Mouse (Mus musculus): ENCODE measurements around the gene Elp4. TPM values are rescaled to one million over a fixed set of nuclear protein-coding genes. Genes with fewer than 3 reads are reported as not detected.
A peak's percentile ranks its signal among the peaks of the same experiment; 100 is the strongest.

The Elp4 gene
- total RNA-seq, 1 experiment from 2014 or later, result 21.5 TPM

DNA sequence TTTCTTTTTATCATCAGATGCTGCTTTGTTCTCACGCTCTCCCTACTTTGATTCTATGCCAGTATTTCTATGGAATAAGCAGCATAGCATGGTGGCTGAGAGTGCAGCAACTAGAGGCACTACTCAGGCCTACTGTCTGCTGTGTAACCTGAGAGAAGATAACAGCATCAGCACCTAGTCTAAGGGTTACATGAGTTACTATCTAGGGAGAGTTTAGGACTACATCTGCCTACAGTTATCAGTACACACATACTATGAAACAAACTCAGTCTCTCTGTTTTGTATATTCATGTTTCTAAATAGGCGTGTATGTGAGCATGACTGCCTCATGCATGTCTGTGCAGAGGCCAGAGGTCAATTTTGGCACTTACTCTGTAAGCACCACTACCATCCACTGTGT, 97.8 kb downstream of the Elp4 start:
- ATAC-seq (replicated peaks; ENCODE audit: low read depth, poor library complexity, severe bottlenecking), result no peak

DNA sequence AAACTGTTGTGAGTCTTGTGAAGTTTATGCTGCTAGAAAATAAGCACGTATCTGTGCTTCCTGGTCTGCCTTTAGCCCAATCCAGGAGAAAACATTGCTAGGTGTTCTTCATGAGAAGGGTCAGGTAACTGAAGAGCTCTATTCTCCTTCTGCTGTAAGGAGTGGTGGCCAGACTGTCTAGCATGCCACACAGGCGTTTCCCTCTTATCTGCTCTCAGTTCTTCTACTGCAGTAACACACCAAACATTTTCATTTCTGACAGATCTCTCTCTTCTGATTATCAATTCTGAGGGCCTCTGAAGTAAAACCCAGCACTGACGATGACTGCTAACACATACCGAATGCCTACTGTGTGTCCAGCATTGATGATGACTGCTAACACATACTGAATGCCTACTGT, 98.3 kb downstream of the Elp4 start:
- ATAC-seq (replicated peaks; ENCODE audit: low read depth, poor library complexity, severe bottlenecking), result no peak

DNA sequence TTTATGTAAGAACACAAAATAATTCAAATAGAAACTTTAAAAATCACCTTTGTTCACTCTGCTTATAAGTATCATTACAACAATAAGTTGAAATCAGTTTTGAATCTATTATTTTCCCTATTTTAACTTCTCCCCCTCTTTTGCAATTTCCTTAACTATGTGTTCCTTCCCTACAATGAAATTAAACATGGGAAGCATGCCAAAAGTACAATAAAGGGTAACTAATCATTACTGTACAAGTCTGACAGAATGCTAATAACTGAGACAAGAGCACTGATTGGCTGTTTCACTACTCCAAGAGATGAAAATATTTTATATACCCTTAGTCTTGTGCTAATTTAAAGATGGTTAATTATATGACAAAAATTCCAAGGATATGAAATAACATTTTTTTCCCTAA, 99.2 kb downstream of the Elp4 start:
- ATAC-seq (replicated peaks; ENCODE audit: low read depth, poor library complexity, severe bottlenecking), result no peak

DNA sequence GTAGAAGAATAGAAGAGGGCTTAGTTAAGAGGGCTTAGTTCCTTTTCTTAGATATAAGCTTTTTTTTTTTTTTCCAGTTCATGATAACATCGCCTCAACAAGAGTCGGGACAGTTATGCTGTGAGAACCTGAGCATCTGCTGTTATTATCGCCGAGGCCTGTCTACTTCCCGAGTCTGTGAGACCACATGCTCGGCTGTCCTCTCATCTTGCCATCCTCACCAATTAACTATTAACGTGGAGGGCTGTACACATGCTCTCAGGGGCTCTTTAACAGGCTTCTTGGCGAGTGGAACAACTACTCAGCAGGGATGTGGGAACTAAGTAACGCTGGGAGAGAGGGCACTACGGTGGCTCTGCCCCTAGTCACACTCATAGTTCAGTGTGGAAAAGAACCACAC, 99.9 kb downstream of the Elp4 start:
- ATAC-seq (replicated peaks; ENCODE audit: low read depth, poor library complexity, severe bottlenecking), result no peak

DNA sequence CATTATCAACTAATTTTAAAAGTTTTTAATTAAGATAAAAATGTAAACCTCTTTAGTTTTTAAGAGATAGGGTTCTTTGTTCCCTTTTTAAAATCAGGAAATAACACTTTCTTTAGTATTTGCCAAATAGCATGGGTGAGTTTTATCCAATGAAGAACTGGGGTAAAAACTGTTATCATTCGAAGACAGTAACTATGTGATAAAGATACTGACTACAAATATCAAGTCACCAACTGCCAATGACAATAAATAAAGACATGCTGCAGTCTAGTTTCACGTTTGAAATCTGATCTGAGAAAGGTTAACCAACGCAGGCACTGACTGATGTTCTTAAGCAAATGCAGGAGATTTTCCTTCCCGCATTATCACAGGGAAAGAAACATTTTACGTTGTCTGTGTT, 100.9 kb downstream of the Elp4 start:
- ATAC-seq (replicated peaks; ENCODE audit: low read depth, poor library complexity, severe bottlenecking), result no peak

DNA sequence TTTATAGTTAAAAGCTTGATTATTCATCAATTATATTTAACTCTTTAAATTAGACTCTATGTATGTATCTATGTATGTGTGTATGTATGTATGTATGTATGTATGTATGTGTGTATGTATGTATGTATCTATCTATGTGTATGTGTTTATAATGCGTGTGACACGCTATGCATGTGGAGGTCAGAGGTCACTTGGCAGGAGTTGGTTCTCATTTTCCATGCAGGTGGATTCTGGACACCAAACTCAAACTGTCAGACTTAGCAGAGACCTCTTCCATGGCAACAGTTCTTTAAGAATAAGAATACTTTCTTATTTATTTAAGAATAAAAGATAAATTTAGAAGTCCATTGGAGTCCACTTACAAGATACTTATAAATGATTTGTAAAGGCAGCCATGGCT, 101.5 kb downstream of the Elp4 start:
- no peak for ATAC-seq (replicated peaks; ENCODE audit: low read depth, poor library complexity, severe bottlenecking)

DNA sequence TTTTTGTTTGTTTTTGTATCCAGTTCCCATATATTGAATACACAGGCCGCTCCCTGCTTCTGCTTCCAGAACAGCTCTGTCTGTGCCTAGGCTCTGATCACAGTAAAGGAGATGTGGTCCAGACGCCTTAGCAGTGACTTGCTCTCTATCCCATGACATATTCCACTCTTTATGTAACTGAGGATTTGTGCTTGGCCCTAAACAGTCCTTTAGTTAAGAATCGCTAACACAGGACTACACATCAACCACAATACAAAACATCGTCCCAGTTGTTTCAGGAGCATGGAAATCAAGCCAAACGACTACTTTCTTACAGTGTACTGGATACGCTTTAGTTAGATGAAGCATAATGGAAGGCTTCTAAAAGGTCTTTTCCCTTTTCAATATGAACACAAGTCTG, 102.8 kb downstream of the Elp4 start:
- no peak for ATAC-seq (replicated peaks; ENCODE audit: low read depth, poor library complexity, severe bottlenecking)

DNA sequence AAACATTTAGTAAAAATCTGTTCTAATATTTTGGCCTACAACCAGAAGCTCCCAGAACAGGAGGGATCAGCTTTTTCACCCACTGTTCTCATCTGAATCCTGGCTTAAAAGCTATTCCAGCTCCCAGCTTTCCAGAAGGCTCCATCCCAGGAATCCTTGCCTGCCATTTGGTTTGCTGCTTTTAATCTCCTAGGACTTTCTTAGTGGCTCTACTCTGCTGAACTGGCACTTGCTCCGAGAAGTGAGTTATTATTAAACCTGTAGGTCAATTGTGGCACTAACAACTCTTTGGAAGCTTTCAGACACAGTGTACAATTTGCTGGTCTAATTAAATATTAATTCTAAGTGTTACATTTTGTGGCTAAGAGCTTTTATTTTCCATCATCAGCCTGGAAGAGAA, 103.7 kb downstream of the Elp4 start:
- no peak for ATAC-seq (replicated peaks; ENCODE audit: low read depth, poor library complexity, severe bottlenecking)

DNA sequence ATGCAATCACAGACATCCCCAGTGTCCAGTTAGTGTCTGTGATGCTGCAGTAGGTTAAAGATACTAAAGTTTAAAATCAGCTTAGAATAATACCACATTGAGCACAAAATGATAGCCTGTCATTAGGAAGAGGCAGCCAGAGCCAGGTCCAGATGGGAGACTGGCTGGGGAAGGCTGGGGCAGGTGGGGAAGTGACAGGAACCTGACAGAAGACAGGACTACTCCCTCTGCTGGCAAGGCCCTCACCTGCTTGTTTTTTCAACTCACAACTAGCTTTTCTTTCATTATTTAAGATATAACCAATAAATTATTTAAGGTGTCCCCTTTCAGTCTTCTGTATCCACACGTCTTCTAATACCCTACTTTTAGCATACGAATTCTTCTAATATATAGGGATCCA, 104.5 kb downstream of the Elp4 start:
- ATAC-seq (replicated peaks; ENCODE audit: low read depth, poor library complexity, severe bottlenecking), result 0 out of 2 replicates have a peak, but pooled peaks have one; percentile 47

DNA sequence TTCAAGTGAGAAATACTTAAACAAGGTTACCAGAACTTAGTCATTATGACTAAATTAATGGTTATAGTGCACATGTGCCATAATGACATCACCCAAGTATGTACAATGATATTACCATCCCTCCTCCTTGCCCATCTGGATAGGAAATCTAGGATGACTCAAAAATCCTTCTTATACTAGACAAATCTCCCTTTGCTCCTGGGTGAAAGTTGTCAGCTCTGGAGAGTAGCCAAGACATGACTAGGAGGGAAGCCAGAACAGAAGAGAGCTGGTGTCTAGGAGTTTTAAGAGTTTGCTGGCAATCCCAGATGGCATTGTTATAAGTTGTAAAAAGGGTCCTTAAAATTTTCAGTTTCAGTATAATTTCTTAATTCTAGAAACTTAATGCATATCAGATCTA, 106.5 kb downstream of the Elp4 start:
- no peak for ATAC-seq (replicated peaks; ENCODE audit: low read depth, poor library complexity, severe bottlenecking)

DNA sequence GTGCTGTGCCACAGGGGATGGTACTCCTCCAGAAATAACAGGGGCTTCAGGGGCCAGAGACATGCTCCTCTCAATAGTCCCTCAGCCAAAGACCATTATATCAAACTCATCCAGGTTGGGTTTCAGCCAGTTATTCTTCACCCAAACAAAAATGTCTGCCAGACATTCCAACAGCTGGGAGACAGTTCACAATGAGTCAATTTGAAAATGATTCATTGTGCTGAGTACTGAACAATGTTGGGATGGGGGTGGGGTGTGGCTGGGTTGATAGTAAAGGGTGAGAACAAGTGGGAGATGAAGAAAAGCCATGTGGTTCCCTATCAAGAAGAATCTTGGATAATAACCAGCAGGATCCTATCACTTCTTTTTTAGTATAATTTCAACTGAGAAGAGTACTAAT, 108.3 kb downstream of the Elp4 start:
- ATAC-seq (replicated peaks; ENCODE audit: low read depth, poor library complexity, severe bottlenecking), result no peak

DNA sequence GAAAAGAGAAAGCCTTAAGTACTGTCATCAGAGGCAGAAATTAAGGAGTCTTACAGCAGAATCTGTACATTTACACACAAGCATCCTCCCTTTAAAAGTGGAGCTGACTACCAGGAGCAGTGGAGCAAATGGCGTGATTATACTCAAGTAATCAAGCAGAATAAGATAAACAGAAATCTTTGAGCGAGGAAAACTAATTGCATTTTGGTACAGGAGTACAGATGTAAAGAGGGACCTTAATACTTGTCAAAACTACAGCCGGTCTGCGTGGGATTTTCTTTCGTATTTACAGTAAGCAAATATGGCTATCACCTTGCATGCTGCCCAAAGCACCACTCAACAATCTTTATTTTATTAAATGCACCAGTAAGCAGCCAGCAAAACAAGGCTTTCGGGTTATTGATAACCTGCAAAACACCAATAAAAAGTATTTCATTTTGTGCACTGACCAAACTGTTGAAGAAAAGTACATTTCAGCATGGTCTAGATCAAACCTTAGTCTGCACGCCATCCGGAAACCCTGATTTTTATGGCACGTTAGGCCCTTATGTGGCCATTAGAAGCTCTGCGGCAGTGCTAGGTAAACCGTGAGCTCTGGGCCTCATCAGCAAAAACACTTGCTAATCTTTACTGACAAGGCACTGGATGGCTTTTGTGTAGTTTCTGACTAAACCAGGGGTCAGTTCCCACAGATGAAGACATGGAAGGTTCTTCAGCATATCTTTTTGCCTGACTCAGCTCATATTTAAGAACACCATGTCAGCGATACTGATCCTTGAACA, 111.8 kb downstream of the Elp4 start:
- ATAC-seq (replicated peaks; ENCODE audit: low read depth, poor library complexity, severe bottlenecking), result no peak

DNA sequence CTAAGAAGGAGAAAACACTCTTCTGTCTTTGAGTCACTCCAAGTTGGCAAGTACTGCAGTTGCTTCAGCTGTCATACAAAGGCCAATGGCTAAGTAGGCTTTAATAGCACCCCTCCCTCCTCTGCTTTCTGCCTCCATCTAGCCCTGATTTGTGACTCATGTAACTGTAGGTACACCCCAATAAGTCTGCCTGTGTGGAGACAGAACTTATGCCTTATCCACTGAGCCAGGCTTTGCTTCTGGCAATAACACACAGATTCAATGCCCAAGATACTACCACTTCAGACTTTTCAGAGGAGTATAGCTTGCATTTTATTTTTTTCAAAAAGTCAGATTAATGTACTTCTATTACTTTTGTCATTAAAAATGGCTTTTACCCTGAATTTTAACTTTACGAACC, 114.4 kb downstream of the Elp4 start:
- no peak for ATAC-seq (replicated peaks; ENCODE audit: low read depth, poor library complexity, severe bottlenecking)

DNA sequence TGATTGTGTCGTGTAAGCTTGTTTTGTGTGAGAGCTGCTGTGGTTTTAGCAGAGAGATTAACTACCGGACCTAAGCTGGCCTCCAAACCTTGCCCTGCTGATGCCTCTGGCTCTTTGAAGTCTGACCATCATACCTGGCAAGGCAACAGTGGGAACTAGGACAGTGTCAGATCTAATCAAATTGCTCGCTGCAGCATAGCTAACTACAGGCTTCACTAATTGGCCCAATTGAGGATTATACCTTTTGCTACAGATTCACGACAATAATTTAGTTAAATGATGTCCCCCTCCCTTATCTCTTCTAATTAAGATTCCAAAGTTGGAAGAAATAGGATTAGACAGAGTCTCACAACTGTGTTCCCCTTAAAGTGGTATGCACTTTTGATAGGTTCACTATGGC, 116.6 kb downstream of the Elp4 start:
- no peak for ATAC-seq (replicated peaks; ENCODE audit: low read depth, poor library complexity, severe bottlenecking)

DNA sequence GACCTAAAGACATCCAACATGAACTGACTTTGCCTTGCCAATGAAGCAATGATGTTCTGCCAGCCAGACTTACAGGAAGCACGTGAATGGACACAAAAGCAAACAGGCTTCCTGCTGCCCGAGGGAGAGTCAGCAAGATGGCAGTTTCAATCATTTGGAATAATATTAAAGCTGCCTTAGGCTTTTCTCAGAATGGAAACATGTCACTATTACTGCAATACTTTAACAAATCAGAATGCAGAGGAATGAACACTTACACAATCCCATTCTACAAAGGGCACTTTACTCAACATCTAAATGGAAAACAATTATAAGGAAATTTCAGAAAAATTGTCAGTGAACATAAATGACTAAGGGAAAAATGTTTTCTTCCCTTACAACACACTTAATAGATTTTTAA, 117.4 kb downstream of the Elp4 start:
- no peak for ATAC-seq (replicated peaks; ENCODE audit: low read depth, poor library complexity, severe bottlenecking)

DNA sequence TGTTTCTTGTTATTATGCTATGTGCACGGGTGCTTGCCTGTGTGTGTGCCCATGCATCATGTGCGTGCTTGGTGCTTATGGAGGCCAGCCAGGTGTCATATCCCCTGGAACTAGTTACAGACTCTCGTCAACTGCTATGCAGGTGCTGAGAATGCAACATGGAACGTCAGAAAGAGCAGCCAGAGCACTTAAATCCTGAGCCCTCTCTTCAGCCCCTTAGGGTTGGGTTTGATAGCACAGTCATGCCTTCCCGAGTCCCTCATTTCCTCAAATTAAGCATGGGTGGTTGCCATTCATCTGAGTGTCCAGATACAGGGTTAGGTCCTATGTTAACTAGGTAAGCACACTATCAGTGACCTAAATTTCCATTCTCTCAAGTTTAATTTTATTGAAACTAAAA, 121.5 kb downstream of the Elp4 start:
- no peak for ATAC-seq (replicated peaks; ENCODE audit: low read depth, poor library complexity, severe bottlenecking)

DNA sequence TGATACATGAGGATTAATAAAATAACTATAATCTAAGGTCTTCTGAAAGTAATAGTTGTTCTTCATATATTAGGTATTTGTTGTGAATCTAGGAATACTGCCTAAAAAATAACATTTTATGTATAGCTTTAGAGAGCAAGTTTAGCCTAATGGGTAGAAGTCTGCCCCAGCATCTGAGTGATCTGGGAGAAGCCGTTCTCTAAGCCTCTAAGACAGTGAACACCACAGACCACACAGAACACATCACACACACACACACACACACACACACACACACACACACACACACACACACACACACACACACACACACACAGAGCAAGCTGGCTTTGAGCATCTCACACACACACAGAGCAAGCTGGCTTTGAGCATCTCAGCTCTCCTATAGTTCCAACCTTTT, 123.6 kb downstream of the Elp4 start:
- no peak for ATAC-seq (replicated peaks; ENCODE audit: low read depth, poor library complexity, severe bottlenecking)

DNA sequence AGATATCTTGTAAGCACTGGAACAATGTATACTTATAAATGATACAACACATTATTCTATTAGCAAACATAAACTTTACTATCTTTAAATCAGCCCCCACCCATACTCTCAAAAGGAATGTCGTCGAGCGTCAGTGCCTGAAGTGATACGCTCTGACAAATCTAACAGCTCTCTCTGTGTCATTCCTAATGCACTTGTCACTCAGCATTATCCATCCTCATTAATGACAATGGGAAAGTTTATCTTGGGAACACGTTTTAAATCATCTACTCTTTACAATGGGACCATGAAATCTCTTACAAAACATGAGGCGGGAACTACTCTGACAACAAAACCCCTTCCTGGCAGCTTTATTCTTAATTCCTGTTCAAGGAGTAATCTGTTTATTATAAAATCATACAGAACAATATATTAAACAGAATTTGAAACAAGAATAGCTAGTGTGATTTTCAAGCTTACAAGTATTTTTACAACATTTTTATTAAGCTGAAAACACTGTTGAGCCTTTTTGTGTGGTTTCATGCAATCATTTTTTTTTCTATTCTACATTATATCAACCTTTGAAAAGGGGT, 125.0 kb downstream of the Elp4 start:
- no peak for ATAC-seq (replicated peaks; ENCODE audit: low read depth, poor library complexity, severe bottlenecking)

DNA sequence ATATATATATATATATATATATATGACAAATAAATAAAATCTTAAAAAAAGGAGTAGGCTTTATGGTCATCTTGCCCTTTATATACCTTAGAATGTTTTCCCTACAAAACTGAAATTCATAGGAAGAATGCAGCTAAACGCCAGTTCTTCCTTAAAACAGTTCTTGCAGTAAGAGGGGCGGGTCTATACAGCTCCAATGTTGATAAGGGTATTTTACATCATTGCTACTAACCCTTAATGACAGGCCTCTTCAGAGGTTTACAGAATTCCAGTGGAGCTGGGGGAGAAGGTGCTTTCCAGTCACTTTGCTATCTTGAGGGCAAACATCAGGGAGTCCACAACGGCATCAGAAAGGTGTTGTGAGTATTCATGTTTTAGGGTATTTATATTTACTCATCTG, 133.1 kb downstream of the Elp4 start:
- ATAC-seq (replicated peaks; ENCODE audit: low read depth, poor library complexity, severe bottlenecking), result no peak

DNA sequence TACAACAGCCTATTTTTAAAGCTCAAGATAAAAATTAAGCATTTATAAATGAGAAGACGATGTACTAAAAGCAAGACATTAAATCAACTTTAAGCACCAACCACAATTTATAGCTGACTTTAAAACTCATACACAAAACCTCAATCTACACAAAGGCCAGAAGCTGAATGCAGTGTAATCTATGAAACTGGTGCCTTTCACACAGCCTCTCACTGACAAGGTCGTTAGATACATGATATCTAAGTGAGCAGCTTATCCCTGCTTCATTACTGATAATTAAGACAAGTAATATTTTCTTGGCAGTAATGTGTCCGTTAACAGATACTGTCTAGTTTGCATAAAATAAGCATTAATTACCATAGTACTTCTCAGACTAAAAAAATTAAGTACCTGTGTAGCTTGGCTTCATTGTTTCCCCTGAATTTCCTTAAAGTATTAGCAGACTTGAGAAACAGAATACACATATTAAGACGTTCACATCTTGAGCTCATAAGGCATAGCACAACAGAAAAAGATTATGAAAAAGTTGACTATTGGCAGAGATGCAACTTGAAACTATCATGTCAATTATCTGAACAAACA, 134.5 kb downstream of the Elp4 start:
- peak; percentile 81 for ATAC-seq (replicated peaks; ENCODE audit: low read depth, poor library complexity, severe bottlenecking)

DNA sequence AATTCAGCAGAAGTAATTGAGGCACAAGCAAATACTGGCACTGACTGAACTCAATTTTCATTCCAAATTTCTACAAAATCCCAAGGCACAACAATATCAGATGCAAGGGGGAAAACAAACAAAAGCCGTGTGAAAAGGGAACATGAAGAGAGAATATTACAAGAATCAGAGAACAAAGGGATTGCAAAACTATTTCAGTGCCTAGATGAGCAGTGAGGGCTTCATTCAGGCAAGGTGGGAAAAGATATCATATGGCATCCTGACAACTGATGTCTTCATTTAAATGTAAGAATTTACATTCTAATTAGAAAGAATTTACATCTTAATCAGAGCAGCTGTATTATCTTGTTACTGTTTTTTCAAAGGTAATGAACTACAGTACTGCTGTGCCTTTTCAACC, 150.9 kb downstream of the Elp4 start:
- no peak for ATAC-seq (replicated peaks; ENCODE audit: low read depth, poor library complexity, severe bottlenecking)

DNA sequence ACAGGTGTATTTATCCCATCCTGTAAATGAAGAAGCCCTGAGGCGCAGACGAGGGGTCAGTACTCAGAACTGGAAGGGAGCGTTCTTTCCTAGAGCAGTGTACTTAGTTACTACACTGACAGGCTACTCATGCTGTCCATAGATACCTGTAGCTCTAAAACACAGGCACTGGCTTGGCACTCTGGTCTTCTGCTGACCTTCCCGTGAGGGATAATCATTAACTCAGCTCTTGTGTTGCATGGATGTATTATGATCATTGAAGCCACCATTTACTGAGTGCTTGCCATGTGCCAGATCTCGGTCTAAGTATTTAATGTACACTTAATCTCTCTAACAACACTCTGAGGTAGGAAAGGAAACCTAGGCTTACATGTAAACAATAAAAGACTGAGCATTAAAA, 155.3 kb downstream of the Elp4 start:
- no peak for ATAC-seq (replicated peaks; ENCODE audit: low read depth, poor library complexity, severe bottlenecking)
